Mouse (Mus musculus) lung, postnatal 0 days (tissue): Measurements from ENCODE around the gene Txk.

Source experiments
- CTCF ChIP-seq: IDR thresholded peaks from 2 replicates; pipeline ENCODE4 v1.5.1; 2016; ENCODE audit warnings: antibody characterized with exemption, mild to moderate bottlenecking
- EP300 ChIP-seq: IDR thresholded peaks from 2 replicates; pipeline ENCODE4 v1.6.1; 2016; ENCODE audit warnings: antibody characterized with exemption, mild to moderate bottlenecking, control low read depth

- no peak for TF ChIP-seq CTCF
- no peak for TF ChIP-seq EP300
Observed at GRCm38 (mm10) chr5:72702202-72702601, 50.4 kb downstream of the Txk start.
